Mouse (Mus musculus) granulocyte monocyte progenitor cell, adult 5-6 weeks (primary cell): ENCODE measurements around the gene Csrnp1. TPM values are rescaled to one million over a fixed set of nuclear protein-coding genes. Genes with fewer than 3 reads are reported as not detected.

Experiments
- total RNA-seq, 2 experiments: library from RNA; stranded (forward) in 1 of 2; stranded (reverse) in 1 of 2; fragments of 200-712, 200-1000 nt in 1 of 2; fragments of >200 nt in 1 of 2; fragmentation: Nextera tagmentation in 1 of 2; gene quantifications; 2 replicates each; pipeline ENCODE4 v1.2.3; 2014 to 2017

Csrnp1 gene
- total RNA-seq, 2 experiments from 2014 or later = 1.3 to 8.8 TPM

Other genes with a start within 250 kb of the Csrnp1 start
- not detected in 2 replicates for gene Scn11a, start 159.2 kb downstream of the Csrnp1 start, total RNA-seq (2014; fragmentation: Nextera tagmentation)
- gene Scn11a, start 159.2 kb downstream of the Csrnp1 start, total RNA-seq (2017) = not detected in 2 replicates
- gene Wdr48, start 89.8 kb downstream of the Csrnp1 start, total RNA-seq (2014; fragmentation: Nextera tagmentation) = 61.9 and 74.0 TPM in 2 replicates
- gene Wdr48, start 89.8 kb downstream of the Csrnp1 start, total RNA-seq (2017) = 60.7 and 73.0 TPM in 2 replicates
- gene Gorasp1, start 47.1 kb downstream of the Csrnp1 start, total RNA-seq (2014; fragmentation: Nextera tagmentation) = 8.0 and 9.4 TPM in 2 replicates
- gene Gorasp1, start 47.1 kb downstream of the Csrnp1 start, total RNA-seq (2017) = 4.8 and 9.5 TPM in 2 replicates
- gene Ttc21a, start 47.1 kb downstream of the Csrnp1 start, total RNA-seq (2014; fragmentation: Nextera tagmentation) = 2.4 and 2.8 TPM in 2 replicates
- 3.3 and 3.6 TPM in 2 replicates for gene Ttc21a, start 47.1 kb downstream of the Csrnp1 start, total RNA-seq (2017)
- not detected in 2 replicates for gene Xirp1, start 38.9 kb upstream of the Csrnp1 start, total RNA-seq (2014; fragmentation: Nextera tagmentation)
- gene Xirp1, start 38.9 kb upstream of the Csrnp1 start, total RNA-seq (2017) = not detected in 2 replicates
- 8.9 and 10.5 TPM in 2 replicates for gene Cx3cr1, start 85.2 kb upstream of the Csrnp1 start, total RNA-seq (2014; fragmentation: Nextera tagmentation)
- gene Cx3cr1, start 85.2 kb upstream of the Csrnp1 start, total RNA-seq (2017) = 10.5 and 11.3 TPM in 2 replicates
- gene Ccr8, start 107.5 kb upstream of the Csrnp1 start, total RNA-seq (2014; fragmentation: Nextera tagmentation) = not detected in 2 replicates
- gene Ccr8, start 107.5 kb upstream of the Csrnp1 start, total RNA-seq (2017) = not detected in 2 replicates
- gene Slc25a38, start 125.7 kb upstream of the Csrnp1 start, total RNA-seq (2014; fragmentation: Nextera tagmentation) = 10.7 and 14.5 TPM in 2 replicates
- gene Slc25a38, start 125.7 kb upstream of the Csrnp1 start, total RNA-seq (2017) = 11.5 and 15.1 TPM in 2 replicates
- 2,951 and 3,504 TPM in 2 replicates for gene Rpsa, start 143.0 kb upstream of the Csrnp1 start, total RNA-seq (2014; fragmentation: Nextera tagmentation)
- gene Rpsa, start 143.0 kb upstream of the Csrnp1 start, total RNA-seq (2017) = 3,677 and 4,904 TPM in 2 replicates
- not detected in 2 replicates for gene Mobp, start 165.0 kb upstream of the Csrnp1 start, total RNA-seq (2014; fragmentation: Nextera tagmentation)
- gene Mobp, start 165.0 kb upstream of the Csrnp1 start, total RNA-seq (2017) = not detected in 2 replicates